Mouse (Mus musculus) MEL (cell line): ENCODE data around the gene Aplp2. TPM values are rescaled to one million over a fixed set of nuclear protein-coding genes. Genes with fewer than 3 reads are reported as not detected.

ENCODE experiments used
- DNase-seq: peaks from one replicate; pipeline ENCODE4 v3.0.0; 2011; ENCODE audit warnings: low read depth, low spot score
- H3K27ac ChIP-seq: 2 replicates; pipeline ENCODE4 v1.5.1; 2012; ENCODE audit warnings: low read depth, mild to moderate bottlenecking, control low read depth, low read length, moderate library complexity; ENCODE audit not compliant: control insufficient read depth
- H3K27me3 ChIP-seq, 2 experiments: fragments of 150-350 bp in 1 of 2; sonication (generic) in 1 of 2; 2 replicates each; pipeline ENCODE4 v1.6.1; 2012; ENCODE audit warnings: low read length in 2 of 2, mild to moderate bottlenecking in 2 of 2, improper control_type of control experiment in 1 of 2, moderate library complexity in 1 of 2; ENCODE audit not compliant: insufficient read depth in 2 of 2, control insufficient read depth in 1 of 2
- H3K36me3 ChIP-seq, 2 experiments: 2 replicates each; pipeline ENCODE4 v1.6.1; 2012 to 2014; ENCODE audit warnings: low read length in 2 of 2, improper control_type of control experiment in 1 of 2, inconsistent platforms in 1 of 2, mild to moderate bottlenecking in 1 of 2; ENCODE audit not compliant: insufficient read depth in 2 of 2, control insufficient read depth in 1 of 2
- H3K4me1 ChIP-seq, 2 experiments: fragments of 150-350 bp in 1 of 2; sonication (generic) in 1 of 2; 2 replicates each; pipeline ENCODE4 v1.6.1; 2012; ENCODE audit warnings: low read length in 2 of 2, improper control_type of control experiment in 1 of 2, mild to moderate bottlenecking in 1 of 2; ENCODE audit not compliant: insufficient read depth in 2 of 2, control insufficient read depth in 1 of 2
- H3K4me3 ChIP-seq, 2 experiments: fragments of 150-350 bp in 1 of 2; sonication (generic) in 1 of 2; 2 replicates each; pipeline ENCODE4 v1.5.1; 2012; ENCODE audit warnings: low read depth in 2 of 2, low read length in 2 of 2, mild to moderate bottlenecking in 2 of 2, moderate library complexity in 2 of 2, control low read depth in 1 of 2, improper control_type of control experiment in 1 of 2; ENCODE audit not compliant: control insufficient read depth in 1 of 2, insufficient read depth in 1 of 2
- H3K79me2 ChIP-seq: 2 replicates; pipeline ENCODE4 v1.6.1; 2012; ENCODE audit warnings: mild to moderate bottlenecking, low read length, moderate library complexity; ENCODE audit not compliant: control insufficient read depth, poor library complexity, insufficient read depth
- H3K9ac ChIP-seq: 2 replicates; pipeline ENCODE4 v1.6.1; 2012; ENCODE audit warnings: low read depth, mild to moderate bottlenecking, control low read depth, low read length, moderate library complexity; ENCODE audit not compliant: control insufficient read depth, poor library complexity, severe bottlenecking
- H3K9me3 ChIP-seq: fragments of 150-350 bp; sonication (generic); replicated peaks from 2 replicates; pipeline ENCODE4 v1.6.1; 2012; ENCODE audit warnings: mild to moderate bottlenecking, low read length, improper control_type of control experiment, moderate library complexity; ENCODE audit not compliant: insufficient read depth
- BHLHE40 ChIP-seq: IDR thresholded peaks from 2 replicates; pipeline ENCODE4 v1.6.1; 2012; ENCODE audit warnings: low read depth, mild to moderate bottlenecking, inconsistent platforms, low read length, improper control_type of control experiment, borderline replicate concordance
- CTCF ChIP-seq, 3 experiments: IDR thresholded peaks in 2 of 3; conservative IDR thresholded peaks in 1 of 3; 2 replicates each; pipeline ENCODE4 v1.5.1; 2011 to 2012; ENCODE audit warnings: low read length in 3 of 3, low read depth in 2 of 3, mild to moderate bottlenecking in 2 of 3, improper control_type of control experiment in 1 of 3, inconsistent platforms in 1 of 3, mixed read lengths in 1 of 3, moderate library complexity in 1 of 3; ENCODE audit not compliant: control insufficient read depth in 1 of 3, insufficient read depth in 1 of 3, poor library complexity in 1 of 3, severe bottlenecking in 1 of 3
- E2F4 ChIP-seq: IDR thresholded peaks from 2 replicates; pipeline ENCODE4 v1.6.1; 2011; ENCODE audit warnings: low read depth, low read length, improper control_type of control experiment, borderline replicate concordance
- ELF1 ChIP-seq: IDR thresholded peaks from 2 replicates; pipeline ENCODE4 v1.6.1; 2014; ENCODE audit warnings: low read depth, mild to moderate bottlenecking, inconsistent platforms, low read length, improper control_type of control experiment, moderate library complexity
- GABPA ChIP-seq: IDR thresholded peaks from 2 replicates; pipeline ENCODE4 v1.6.1; 2012; ENCODE audit warnings: low read depth, mild to moderate bottlenecking, inconsistent platforms, low read length, improper control_type of control experiment, moderate library complexity
- GATA1 ChIP-seq: IDR thresholded peaks from 2 replicates; pipeline ENCODE4 v1.6.1; 2011; ENCODE audit warnings: low read depth, low read length, improper control_type of control experiment
- JUND ChIP-seq: IDR thresholded peaks from 2 replicates; pipeline ENCODE4 v1.6.1; 2011; ENCODE audit warnings: low read depth, mild to moderate bottlenecking, improper control_type of control experiment, low read length
- KAT2A ChIP-seq: conservative IDR thresholded peaks from 2 replicates; pipeline ENCODE4 v1.6.1; 2012; ENCODE audit warnings: low read depth, low read length, improper control_type of control experiment, inconsistent platforms
- MAX ChIP-seq: IDR thresholded peaks from 2 replicates; pipeline ENCODE4 v1.6.1; 2011; ENCODE audit warnings: low read length, improper control_type of control experiment
- MAZ ChIP-seq: IDR thresholded peaks from 2 replicates; pipeline ENCODE4 v1.6.1; 2012; ENCODE audit warnings: low read depth, mild to moderate bottlenecking, inconsistent platforms, low read length, improper control_type of control experiment
- NRF1 ChIP-seq: IDR thresholded peaks from 2 replicates; pipeline ENCODE4 v1.6.1; 2014; ENCODE audit warnings: low read depth, mild to moderate bottlenecking, inconsistent platforms, low read length, improper control_type of control experiment, moderate library complexity; ENCODE audit not compliant: poor library complexity, insufficient read depth, severe bottlenecking
- POLR2AphosphoS2 ChIP-seq: IDR thresholded peaks from 2 replicates; pipeline ENCODE4 v1.6.1; 2011; ENCODE audit warnings: low read length, improper control_type of control experiment
- POLR2AphosphoS5 ChIP-seq: IDR thresholded peaks from 2 replicates; pipeline ENCODE4 v1.6.1; 2012; ENCODE audit warnings: low read depth, borderline replicate concordance, mild to moderate bottlenecking, inconsistent platforms, low read length, moderate library complexity, mixed read lengths
- RAD21 ChIP-seq: IDR thresholded peaks from 2 replicates; pipeline ENCODE4 v1.6.1; 2011; ENCODE audit warnings: mild to moderate bottlenecking, low read depth, low read length, improper control_type of control experiment
- RCOR1 ChIP-seq: IDR thresholded peaks from 2 replicates; pipeline ENCODE4 v1.6.1; 2012; ENCODE audit warnings: low read depth, mild to moderate bottlenecking, inconsistent platforms, low read length, improper control_type of control experiment
- SIN3A ChIP-seq: IDR thresholded peaks from 2 replicates; pipeline ENCODE4 v1.6.1; 2012; ENCODE audit warnings: low read length, improper control_type of control experiment, inconsistent platforms
- SMC3 ChIP-seq: IDR thresholded peaks from 2 replicates; pipeline ENCODE4 v1.6.1; 2011; ENCODE audit warnings: low read depth, low read length, improper control_type of control experiment
- TAL1 ChIP-seq: IDR thresholded peaks from 2 replicates; pipeline ENCODE4 v1.6.1; 2012; ENCODE audit warnings: mild to moderate bottlenecking, inconsistent platforms, low read length, moderate library complexity, mixed read lengths
- USF1 ChIP-seq: IDR thresholded peaks from 2 replicates; pipeline ENCODE4 v1.6.1; 2014; ENCODE audit warnings: low read depth, mild to moderate bottlenecking, inconsistent platforms, low read length, improper control_type of control experiment, moderate library complexity
- USF2 ChIP-seq, 2 experiments: IDR thresholded peaks; 2 replicates each; pipeline ENCODE4 v1.6.1; 2011 to 2012; ENCODE audit warnings: improper control_type of control experiment in 2 of 2, low read length in 2 of 2, borderline replicate concordance in 1 of 2, inconsistent platforms in 1 of 2, low read depth in 1 of 2, mild to moderate bottlenecking in 1 of 2; ENCODE audit not compliant: insufficient read depth in 1 of 2
- ZC3H11A ChIP-seq: IDR thresholded peaks from 2 replicates; pipeline ENCODE4 v1.6.1; 2012; ENCODE audit warnings: low read depth, mild to moderate bottlenecking, inconsistent platforms, low read length, improper control_type of control experiment
- ZKSCAN1 ChIP-seq: IDR thresholded peaks from 2 replicates; pipeline ENCODE4 v1.6.1; 2012; ENCODE audit warnings: low read depth, mild to moderate bottlenecking, inconsistent platforms, low read length, improper control_type of control experiment, moderate library complexity
- ZMIZ1 ChIP-seq: IDR thresholded peaks from 2 replicates; pipeline ENCODE4 v1.6.1; 2012; ENCODE audit warnings: low read depth, mild to moderate bottlenecking, inconsistent platforms, low read length, improper control_type of control experiment, moderate library complexity
- polyA plus RNA-seq, 2 experiments: library from polyadenylated mRNA; stranded (reverse) in 1 of 2; unstranded in 1 of 2; fragments of >175 nt in 1 of 2; fragments of >200 nt in 1 of 2; gene quantifications; 2 replicates each; pipeline versions ENCODE4 v1.2.1 to v1.2.4; 2012; ENCODE audit warnings: low replicate concordance in 2 of 2, low read depth in 1 of 2; ENCODE audit not compliant: insufficient read length in 2 of 2, insufficient read depth in 1 of 2, missing spikeins in 1 of 2
- total RNA-seq: library from RNA; depleted of rRNA; stranded (reverse); fragments of 300-350 nt; gene quantifications from 2 replicates; pipeline ENCODE4 v1.2.3, GENCODE M21; 2012

Gene Aplp2
- total and polyA plus RNA-seq, 3 experiments, result 37.6 to 60.6 TPM; not detected in 1

DNA sequence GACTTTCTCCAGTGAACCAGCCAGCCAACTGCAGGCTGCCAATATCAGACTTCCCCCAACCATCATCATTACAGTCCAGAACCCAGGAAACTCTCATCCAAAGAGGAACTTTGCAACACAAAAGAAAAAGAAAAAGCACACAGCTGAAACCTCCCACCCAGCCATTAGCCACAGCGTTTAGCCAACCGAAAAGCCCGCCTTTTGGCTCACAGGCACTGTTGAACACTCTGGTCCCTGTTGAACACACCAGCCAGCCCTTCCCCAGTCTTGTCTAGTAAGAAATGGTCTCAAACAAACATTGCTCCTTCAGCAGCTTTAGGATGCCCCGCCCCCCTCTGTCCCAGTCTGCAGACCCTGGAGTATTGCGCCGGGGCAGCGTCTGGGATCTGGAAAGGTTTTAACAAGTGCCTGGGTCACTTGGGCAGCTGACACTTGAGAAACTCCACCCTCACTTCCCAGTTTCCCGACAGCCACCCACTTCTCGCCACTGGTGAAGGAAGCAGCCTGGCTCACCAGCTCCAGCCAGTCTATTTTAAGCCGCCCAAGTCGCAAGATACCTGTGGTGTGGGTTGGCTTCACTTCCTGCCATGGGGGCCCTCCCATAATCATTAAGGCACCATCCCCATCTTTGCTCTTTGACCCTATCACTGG lies 91.6 kb downstream of the Aplp2 start:
- no peak overlapping the region for H3K9ac ChIP-seq
- TF ChIP-seq ZMIZ1, result no peak
- no peak for TF ChIP-seq MAX
- TF ChIP-seq RCOR1, result no peak
- no peak for TF ChIP-seq ZKSCAN1
- TF ChIP-seq CTCF (IDR thresholded peaks at IDR 0.05 in 2 of 3, conservative IDR thresholded peaks at IDR 0.05 in 1 of 3; ENCODE audit: control insufficient read depth in 1 of 3, insufficient read depth in 1 of 3, low read depth in 2 of 3, low read length in 3 of 3, poor library complexity in 1 of 3, severe bottlenecking in 1 of 3), result no peak
- no peak for TF ChIP-seq BHLHE40
- TF ChIP-seq ZC3H11A, result no peak
- TF ChIP-seq GABPA, result no peak
- no peak for TF ChIP-seq GATA1
- TF ChIP-seq POLR2AphosphoS2, result no peak
- TF ChIP-seq NRF1, result no peak
- TF ChIP-seq E2F4, result no peak
- no peak for TF ChIP-seq POLR2AphosphoS5
- TF ChIP-seq KAT2A, result no peak
- H3K9me3 ChIP-seq, result no peaks in the 10 kb centered on the region
- DNase-seq, result no peak
- no peaks in the 10 kb centered on the region for H3K36me3 ChIP-seq
- H3K4me3 ChIP-seq, result no peak overlapping the region
- H3K27ac ChIP-seq, result no peak overlapping the region
- H3K79me2 ChIP-seq, result no peaks in the 10 kb centered on the region
- no peaks in the 10 kb centered on the region; a peak in 1 of 4 replicates for H3K27me3 ChIP-seq
- H3K4me1 ChIP-seq, result no peaks in the 10 kb centered on the region

- Histone ChIP-seq H3K27me3 (no peaks in the 10 kb centered on the region), H3K9ac (no peak overlapping the region), H3K79me2 (no peaks in the 10 kb centered on the region), H3K4me3 (no peak overlapping the region), H3K4me1 (no peaks in the 10 kb centered on the region), H3K27ac (no peak overlapping the region), H3K36me3 (no peaks in the 10 kb centered on the region), H3K9me3 (no peaks in the 10 kb centered on the region)
- TF ChIP-seq RAD21, result no peak
- no peak for TF ChIP-seq JUND
- TF ChIP-seq MAZ, result no peak
- TF ChIP-seq RCOR1, result no peak
- no peak for TF ChIP-seq POLR2AphosphoS2
- TF ChIP-seq TAL1, result no peak
- no peak for TF ChIP-seq USF1
- no peak for TF ChIP-seq USF2 (IDR thresholded peaks at IDR 0.05; ENCODE audit: borderline replicate concordance in 1 of 2, insufficient read depth in 1 of 2, low read depth in 1 of 2, low read length in 2 of 2)
- TF ChIP-seq SMC3, result no peak
- TF ChIP-seq KAT2A, result no peak
- no peak for TF ChIP-seq ELF1
- TF ChIP-seq GATA1, result no peak
- no peak for TF ChIP-seq SIN3A
- no peak for TF ChIP-seq POLR2AphosphoS5
- no peak for DNase-seq
These were observed 92.2 kb downstream of the Aplp2 start for GRCm38 (mm10) chr9:31119405-31119804.
